Mouse (Mus musculus) left cerebral cortex, adult 11 months (tissue): ENCODE data around the gene Adcy9.

ENCODE experiments used
- DNase-seq: peaks from one replicate; pipeline ENCODE4 v3.0.0; 2022; ENCODE audit warnings: low spot score

The Adcy9 gene

DNA sequence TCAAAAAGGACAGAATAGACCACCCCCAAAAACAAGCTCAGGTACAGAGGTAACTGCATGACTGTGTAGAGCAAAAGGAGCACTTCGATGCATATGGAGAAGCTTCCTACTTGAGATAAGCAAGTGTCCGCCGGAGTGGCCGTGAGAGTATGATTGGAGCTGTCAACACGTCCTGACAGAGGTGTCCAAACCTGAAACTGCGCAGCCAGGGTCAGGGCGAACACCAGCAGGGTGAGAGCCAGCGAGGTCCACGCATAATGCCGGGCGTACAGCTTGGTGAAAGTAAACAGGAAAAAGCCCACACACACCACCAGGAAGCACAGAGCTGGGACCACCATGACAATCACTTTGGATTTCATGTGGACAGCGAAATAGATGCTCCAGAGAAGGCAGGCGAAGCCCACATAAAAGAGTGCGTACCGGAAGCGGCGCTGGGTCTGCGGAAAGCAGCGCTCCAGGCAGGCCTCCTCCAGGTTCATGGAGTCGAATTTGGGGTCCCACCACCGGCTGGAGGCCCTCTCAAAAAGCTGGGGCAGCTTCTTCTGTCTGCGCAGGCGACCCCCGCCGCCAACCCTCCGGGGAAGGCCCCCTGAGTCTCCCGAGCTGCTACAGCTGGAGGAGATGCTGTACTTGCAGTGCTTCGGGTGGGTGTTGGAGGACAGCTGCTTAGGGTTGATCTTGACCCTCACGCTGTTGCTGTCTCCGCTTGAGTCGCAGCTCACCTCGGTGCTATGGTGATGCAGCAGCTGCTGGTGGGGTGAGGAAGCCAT lies 1.3 kb downstream of the Adcy9 start:
- no peak for DNase-seq

- DNase-seq = no peak
Measured at GRCm38 (mm10) chr16:4418072-4418471, 2.2 kb downstream of the Adcy9 start.

DNA sequence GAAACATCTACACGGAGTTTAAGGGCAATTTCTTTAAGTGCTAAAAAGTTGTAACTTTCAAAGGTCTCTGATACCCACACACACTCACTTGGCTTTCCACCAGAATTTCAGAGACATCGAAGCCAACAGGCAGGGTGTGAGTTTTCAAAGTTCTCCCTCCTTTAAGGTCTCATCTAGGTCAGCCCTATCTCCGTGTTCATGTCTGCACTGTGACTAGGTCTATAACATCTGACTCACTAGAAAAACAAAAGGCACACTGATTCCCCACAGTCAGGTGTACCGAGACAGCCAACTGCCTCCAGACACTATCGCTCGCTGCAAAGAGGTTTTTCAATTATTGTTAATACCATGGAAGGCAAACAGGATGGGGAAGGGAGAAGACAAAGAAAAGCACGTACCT lies 2.8 kb downstream of the Adcy9 start:
- DNase-seq = no peak

- DNase-seq = no peak
Measured at GRCm38 (mm10) chr16:4414881-4415585, 5.3 kb downstream of the Adcy9 start.

DNA sequence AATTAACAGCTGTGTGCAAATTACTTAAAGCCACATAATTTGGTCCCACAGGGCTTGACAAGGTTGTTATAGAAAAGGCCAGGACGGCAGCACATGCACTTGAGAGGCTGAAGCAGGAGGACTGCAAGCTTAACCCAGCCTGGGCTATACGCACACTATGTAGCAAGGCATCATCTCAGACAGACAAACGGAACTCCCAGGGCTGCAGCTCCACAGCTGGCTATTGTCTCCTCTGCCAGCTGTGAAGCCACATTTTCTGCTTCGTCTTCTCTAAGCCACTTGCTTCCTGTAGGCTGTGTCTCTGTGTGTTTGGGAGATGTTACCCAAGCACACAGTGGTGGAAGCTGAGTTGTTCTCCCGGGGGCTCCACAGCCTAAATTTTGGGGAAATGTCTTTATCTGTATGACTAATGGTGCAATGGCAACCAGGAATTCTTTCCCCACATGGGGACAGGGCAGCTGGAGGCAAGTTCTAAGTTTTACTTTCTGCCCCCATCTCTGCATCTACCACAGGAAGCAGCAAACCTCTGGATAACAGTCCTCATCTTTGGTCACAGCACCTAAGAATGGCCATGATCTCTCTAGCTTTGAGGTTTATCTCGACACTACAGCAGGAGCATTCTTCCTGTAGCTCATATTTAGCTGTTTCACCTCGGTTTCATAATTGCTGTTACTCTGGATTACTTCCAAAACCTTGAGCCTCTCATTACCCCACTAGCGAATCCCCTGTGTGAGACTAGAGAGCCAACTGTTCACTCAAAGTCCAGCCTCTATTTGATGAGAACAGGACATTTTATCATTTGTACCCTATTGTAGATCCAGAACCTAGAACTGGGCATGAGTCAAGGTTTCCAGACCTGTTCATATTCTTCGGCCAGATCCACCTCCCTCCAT lies 6.1 kb downstream of the Adcy9 start:
- no peak for DNase-seq

DNA sequence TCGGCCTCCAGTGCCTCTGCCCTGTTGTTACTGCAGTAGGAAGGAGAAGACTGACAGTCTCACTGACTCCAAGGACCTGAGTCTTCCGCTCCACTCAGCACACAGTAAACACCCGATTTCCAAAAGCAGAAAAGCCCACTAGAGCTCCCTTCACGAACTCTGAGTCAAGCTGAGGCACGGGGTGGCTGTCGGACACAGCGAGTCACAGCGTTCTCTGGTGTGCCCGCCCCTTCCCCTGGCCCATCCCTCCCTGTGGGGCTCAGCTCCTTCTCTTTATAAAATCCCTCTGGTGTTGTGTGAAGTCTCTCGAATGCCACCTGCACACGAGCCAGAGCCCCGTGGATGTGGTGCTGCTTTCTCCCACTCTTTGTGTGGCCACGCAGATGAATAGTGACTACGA lies 7.0 kb downstream of the Adcy9 start:
- no peak for DNase-seq

DNA sequence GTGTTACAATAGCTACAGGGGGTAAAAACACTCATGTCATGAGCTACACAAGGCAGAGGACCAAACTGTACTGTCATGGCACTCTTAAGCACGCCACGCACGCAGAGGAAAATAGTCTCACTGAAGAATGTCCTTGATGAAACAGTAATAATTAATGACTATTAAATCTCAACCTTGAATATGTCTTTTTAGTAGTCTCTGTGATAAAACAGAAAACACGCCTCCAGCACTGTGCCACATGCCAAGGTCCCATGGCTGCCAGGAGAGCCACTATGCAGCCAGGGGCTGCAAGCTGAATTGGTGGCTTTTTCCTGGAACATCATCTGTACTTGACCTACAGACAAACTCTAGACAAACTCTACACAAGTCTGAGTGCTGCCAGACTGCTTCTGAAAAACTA lies 8.0 kb downstream of the Adcy9 start:
- DNase-seq = no peak

GRCm38 (mm10) chr16:4411296-4411695 lies 9.0 kb downstream of the Adcy9 start:
- no peak for DNase-seq

DNA sequence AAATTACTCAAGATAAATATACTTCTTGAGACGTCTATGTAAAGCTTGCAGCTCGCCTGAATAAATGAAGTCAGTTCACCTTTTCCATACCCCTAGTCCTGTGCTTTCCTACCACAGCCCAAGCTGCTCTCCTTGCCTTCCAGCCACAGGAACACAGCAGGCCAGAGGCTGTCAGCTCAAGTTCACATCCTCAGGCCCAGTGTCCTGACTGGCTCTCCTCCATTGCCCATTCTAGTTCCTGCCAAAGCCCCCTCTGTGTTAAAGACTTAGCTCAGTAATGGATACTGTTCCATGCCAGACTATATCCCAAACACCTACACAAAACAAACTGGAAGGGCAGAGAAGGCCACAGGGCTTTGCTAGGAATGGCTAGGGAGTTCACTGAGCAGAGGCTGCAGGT lies 12.8 kb downstream of the Adcy9 start:
- DNase-seq = no peak

DNA sequence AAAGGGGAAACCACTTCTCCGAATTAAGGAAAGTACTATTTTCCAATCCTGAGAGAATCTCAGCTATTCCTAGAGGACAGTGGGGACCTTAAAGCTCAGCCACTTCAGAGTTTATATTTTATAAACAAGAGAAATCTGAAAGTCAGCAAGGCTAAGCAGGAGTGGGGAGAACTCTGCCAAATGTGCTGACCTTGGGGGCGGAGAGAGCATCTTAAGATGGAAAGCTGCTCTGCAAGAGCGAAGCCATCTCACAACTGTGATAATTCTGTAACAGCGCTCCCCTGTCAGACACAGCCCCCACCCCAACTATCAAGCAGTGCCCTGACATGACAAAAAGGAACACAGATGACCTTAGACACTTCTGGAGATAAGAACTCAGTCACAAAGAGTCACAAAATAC lies 13.6 kb downstream of the Adcy9 start:
- DNase-seq = no peak

DNA sequence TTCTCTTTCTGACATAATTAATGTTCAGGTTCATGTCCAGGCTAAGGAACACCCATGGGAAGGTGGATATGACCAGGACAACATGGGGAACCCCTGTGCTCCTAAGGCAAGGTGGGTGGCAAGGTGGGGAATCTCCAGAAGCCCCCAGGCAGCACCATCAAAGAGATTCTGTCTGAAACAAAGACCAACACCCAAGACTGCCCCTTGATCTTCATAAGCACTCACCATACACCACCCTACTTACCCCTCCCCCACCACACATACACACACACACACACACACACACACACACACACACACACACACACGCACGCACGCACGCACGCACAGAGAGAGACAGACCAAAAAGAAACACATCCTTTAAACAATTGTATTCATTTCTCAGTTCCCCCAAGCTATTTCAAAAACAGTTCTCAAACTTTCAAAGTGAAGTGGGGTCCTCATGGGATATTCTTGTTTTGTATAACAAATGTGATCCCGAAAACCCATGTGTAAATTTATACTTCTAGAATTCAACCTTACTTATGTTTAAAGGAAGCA lies 14.2 kb downstream of the Adcy9 start:
- DNase-seq = no peak

DNA sequence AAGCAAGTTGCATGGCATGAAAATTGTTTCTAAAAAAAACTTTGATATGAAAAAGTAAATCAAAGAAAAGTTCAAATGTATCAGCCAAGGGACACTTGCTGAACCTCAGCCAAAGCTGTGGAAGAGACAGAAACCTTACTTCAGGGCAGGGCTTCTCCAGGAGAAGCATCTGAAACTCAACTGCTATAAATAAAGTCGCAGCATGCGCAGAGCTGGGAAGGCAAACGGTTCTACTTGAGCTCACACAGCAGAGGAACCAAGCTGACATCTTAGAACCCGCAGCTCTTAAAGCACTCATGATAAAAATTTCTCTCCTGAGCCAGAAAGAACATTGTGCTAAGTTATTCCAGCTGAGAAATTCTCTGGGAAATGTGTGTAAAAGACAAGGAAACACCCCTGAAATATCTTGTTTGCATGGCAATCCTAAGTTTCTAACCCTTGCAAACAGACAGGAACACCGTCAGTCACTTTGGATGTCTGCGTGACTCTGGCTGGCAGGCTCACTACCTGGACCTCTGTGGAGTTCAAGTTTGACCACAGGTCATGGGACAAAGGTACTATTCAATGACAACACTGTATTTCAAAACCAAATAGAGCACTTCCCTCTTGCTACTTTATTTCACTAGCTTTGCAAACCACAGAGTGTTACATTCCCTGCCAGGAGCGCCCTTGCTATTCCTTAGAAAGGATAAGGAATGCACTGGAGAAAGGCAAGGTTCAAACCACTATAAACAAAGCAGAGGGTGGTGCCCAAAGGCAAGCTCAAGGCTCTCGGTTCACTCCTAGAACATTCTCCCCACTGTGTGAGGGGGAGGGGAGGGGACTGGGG lies 15.2 kb downstream of the Adcy9 start:
- no peak for DNase-seq

DNA sequence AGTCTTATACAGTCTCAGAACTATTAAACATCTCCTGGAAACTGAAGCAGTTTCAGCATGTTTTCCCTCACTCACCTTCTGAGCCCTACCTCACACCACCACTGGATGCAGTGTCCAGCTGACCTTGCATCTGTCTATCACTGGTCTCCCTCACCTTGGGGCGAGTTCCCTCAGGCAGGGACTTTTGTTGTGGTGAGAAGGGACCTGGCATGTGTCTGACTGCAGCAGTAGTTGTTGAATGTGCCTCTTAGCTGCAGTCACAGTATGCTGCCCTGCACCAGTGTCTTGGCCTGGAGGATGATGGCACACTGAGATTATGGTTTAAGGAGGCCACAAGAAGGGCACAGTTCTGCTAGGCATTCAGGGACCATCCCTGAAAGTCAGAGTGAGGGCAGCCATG lies 19.2 kb downstream of the Adcy9 start:
- no peak for DNase-seq

DNA sequence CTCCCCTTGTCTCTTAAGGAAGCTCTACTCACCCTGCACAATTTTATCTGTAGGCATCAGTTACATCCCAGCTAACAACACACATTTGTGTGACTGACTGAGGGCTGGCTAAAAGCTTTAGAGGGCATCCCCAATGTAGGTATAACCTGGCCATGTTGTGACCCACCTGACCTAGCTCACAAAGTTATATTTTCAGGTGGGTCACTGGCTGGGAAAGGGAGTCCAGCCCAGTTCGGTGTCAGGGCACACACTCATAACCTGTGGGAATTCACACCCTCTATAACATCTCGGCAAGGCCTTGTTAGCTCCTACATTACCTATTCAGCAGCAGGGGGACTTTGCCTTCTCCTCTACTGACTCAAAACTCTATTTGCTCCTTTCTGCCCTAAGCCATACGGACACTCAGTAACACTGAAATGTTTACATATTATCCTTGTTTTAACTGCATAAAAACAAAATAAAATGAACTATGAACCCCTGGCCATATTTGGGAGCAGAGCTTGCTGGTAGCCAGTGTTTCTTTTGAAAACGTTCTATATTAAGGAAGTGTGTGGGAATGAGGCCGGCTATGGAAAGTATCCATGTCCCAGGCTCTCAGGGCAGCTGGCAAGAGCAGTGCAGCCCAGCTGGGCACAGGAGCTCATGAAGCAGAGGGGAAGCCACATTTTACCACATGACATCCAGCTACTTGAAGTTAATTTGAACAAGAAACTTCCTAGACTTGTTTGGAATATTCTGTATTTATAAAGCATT lies 20.7 kb downstream of the Adcy9 start:
- DNase-seq = no peak

- DNase-seq = no peak
Measured at GRCm38 (mm10) chr16:4398782-4399181, 21.5 kb downstream of the Adcy9 start.

DNA sequence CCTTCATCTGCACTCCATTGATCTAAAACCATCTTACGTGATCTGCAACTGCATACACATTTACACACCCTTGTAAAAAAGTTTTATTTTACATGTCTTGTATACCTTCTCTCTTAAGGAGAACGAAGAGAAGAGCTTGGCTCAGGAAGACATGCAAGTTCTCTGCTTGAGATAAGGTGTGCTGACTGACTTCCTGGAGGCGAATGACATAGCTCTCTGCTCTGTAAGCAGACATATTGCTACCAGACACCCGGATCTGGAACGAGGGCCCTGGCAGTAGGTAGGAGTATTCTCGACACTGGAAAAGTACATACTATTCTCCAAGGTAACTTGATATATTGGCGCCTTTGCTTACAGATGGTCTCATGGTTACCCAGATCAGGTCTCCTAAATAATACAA lies 22.7 kb downstream of the Adcy9 start:
- no peak for DNase-seq

- DNase-seq = no peak
Measured at GRCm38 (mm10) chr16:4395687-4396341, 24.5 kb downstream of the Adcy9 start.

DNA sequence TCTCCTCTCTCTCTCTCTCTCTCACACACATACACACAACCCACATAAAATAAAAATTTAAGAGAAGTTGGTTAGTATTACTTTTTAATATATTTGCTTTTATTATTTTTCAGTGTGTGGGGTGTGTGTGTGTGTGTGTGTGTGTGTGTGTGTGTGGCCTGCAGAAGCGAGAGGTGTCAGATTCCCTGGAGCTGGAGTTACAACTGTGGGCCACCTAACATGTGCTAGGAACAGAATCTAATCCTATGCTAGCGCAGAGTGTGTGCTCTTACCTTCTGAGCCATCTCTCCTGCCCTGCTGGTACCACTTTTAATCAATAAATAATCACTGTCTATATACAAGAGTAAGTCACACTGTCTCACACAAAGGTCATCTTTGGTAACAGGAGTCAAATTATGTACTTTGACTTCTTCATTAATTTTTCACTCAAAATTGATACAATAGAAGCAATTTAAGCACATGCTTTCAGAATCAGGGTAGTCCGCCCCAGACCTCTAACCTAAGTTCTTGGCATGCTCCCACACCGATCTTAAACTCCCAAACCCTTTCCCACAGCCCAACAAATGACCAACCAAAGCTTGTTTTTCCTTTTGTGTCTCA lies 25.2 kb downstream of the Adcy9 start:
- DNase-seq = no peak

DNA sequence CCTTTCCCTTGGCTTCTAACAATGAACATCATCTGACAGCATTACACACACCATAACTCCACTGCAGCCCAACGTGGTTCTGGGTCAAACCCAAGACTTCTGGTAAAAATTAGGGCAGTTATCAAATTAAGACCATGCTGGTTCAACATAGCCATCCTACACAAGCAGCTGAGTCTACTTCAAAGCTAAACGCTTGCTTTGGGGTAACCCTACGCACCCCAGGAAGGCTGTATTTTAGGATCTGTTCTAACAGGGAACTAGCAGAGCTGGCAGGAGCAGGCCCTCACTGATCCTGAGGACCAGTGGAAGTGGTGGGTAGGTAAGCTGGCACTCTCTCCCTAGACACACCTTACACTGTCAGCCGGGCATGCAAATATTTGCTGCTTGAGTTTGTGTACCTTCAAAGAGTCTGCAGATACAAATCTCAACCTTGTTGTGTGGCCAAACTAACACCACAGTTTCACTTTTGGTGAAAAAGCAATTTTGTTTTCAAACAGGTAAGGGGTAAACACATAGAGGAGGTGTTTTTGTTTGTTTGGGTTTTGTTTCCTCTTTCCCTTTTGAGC lies 36.7 kb downstream of the Adcy9 start:
- no peak for DNase-seq

GRCm38 (mm10) chr16:4382406-4382805 lies 37.9 kb downstream of the Adcy9 start:
- DNase-seq = no peak
